Mouse (Mus musculus) liver, adult 2 months (tissue): ENCODE results near the gene Cfdp1.

Experiments used
- CTCF ChIP-seq: fragments of 200-500 bp; IDR thresholded peaks from 2 replicates; pipeline ENCODE4 v1.5.1; 2011; ENCODE audit warnings: low read depth, low read length, control low read depth
- POLR2A ChIP-seq: fragments of 200-500 bp; IDR thresholded peaks from 2 replicates; pipeline ENCODE4 v1.6.1; 2011; ENCODE audit warnings: low read length, control low read depth; ENCODE audit not compliant: insufficient read depth; ENCODE audit errors: extremely low read depth

DNA sequence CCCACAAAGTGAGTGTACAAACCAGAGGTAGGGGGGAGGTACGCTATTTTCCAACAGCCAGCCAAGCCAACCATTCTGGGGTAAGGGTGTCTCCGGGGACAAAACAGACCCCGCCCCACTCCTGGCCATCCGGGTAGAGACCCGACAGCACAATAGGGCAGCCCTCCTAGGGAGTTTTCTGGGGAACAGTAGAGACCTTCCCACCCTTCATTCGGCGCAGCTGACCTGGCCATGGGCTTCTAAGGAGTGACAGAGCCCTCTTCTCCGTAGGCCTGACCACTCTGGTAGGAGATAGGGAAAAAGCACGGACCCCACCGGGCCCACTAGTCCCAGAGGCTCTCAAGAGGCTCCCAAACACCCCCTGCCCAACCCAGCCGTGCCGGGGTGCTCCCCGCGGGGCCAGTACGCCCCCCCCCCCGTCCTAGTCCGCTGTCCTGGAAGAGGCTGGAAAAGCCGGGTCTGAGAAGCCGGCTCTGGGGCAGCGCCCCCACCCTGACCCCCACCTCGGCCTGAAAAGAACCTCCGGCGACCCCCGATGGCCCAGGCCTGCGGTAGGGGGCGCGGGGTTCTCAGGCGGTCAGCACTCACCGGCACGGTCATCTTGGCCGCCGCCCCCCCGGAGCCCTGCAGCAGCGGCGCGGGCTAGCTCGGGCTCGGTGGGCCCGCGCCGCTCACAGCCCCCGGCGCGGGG is 110.8 kb downstream of the Cfdp1 start:
- TF ChIP-seq CTCF (no peak), POLR2A (no peak)
